Mouse (Mus musculus) small intestine, adult 2 months (tissue): ENCODE results near the gene Rasal2. TPM values are rescaled to one million over a fixed set of nuclear protein-coding genes. Genes with fewer than 3 reads are reported as not detected.

Source experiments
- H3K27ac ChIP-seq: fragments of 200-500 bp; 2 replicates; pipeline ENCODE4 v1.5.1; 2012; ENCODE audit warnings: low read depth, low read length, control low read depth, inconsistent platforms; ENCODE audit not compliant: insufficient read depth
- H3K27me3 ChIP-seq: fragments of 200-500 bp; 2 replicates; pipeline ENCODE4 v1.6.1; 2012; ENCODE audit warnings: mild to moderate bottlenecking, moderate library complexity, low read length, inconsistent platforms; ENCODE audit not compliant: control insufficient read depth, insufficient read depth
- H3K36me3 ChIP-seq: fragments of 200-500 bp; 2 replicates; pipeline ENCODE4 v1.6.1; 2012; ENCODE audit warnings: mild to moderate bottlenecking, low read length, control low read depth, inconsistent platforms; ENCODE audit not compliant: control insufficient read depth, insufficient read depth
- H3K4me1 ChIP-seq: fragments of 200-500 bp; 2 replicates; pipeline ENCODE4 v1.6.1; 2012; ENCODE audit warnings: low read length, inconsistent platforms, mixed read lengths; ENCODE audit not compliant: control insufficient read depth, insufficient read depth, insufficient read length
- H3K4me3 ChIP-seq: fragments of 200-500 bp; 2 replicates; pipeline ENCODE4 v1.5.1; 2012; ENCODE audit warnings: low read depth, mild to moderate bottlenecking, control low read depth, inconsistent platforms, low read length, moderate library complexity
- CTCF ChIP-seq: fragments of 200-500 bp; IDR thresholded peaks from 2 replicates; pipeline ENCODE4 v1.5.1; 2012; ENCODE audit warnings: low read depth, mild to moderate bottlenecking, control low read depth, inconsistent platforms, low read length, moderate library complexity, mixed read lengths; ENCODE audit not compliant: insufficient replicate concordance, insufficient read length; ENCODE audit errors: extremely low read depth
- POLR2A ChIP-seq: fragments of 200-500 bp; IDR thresholded peaks from 2 replicates; pipeline ENCODE4 v1.6.1; 2012; ENCODE audit warnings: low read depth, mild to moderate bottlenecking, control low read depth, inconsistent platforms, low read length, moderate library complexity
- WGBS: fragments of 180-500 bp; shearing (Covaris S2); methylation state at CpG from one replicate; pipeline ENCODE4 v1.1.7; 2018; 5-methylcytosine and 5-hydroxymethylcytosine counted together
- polyA plus RNA-seq: library from polyadenylated mRNA; depleted of rRNA; stranded (reverse); fragments of >200 nt; gene quantifications from 2 replicates; pipeline ENCODE4 v1.2.3, GENCODE M21; 2012

Gene Rasal2
- polyA plus RNA-seq, 1 experiment, result 1.4 TPM

- H3K4me1 ChIP-seq, result no peaks in the 10 kb centered on the region
- 92% methylated on average over 4 of the region's 4 CpGs for WGBS
- TF ChIP-seq CTCF (no peak), POLR2A (no peak)
- H3K36me3 ChIP-seq, result no peaks in the 10 kb centered on the region
- no peak overlapping the region for H3K4me3 ChIP-seq
- H3K27me3 ChIP-seq, result no peaks in the 10 kb centered on the region
- no peak overlapping the region for H3K27ac ChIP-seq
These were observed 26.7 kb upstream of the Rasal2 start for GRCm38 (mm10) chr1:157439101-157439500.

GRCm38 (mm10) chr1:157438290-157438689 lies 25.9 kb upstream of the Rasal2 start:
- no peak overlapping the region for H3K4me3 ChIP-seq
- no peaks in the 10 kb centered on the region for H3K4me1 ChIP-seq
- TF ChIP-seq POLR2A, result no peak
- no peak for TF ChIP-seq CTCF
- no peaks in the 10 kb centered on the region for H3K27me3 ChIP-seq
- H3K36me3 ChIP-seq, result no peaks in the 10 kb centered on the region
- H3K27ac ChIP-seq, result no peak overlapping the region
- 87% methylated on average over 2 of the region's 2 CpGs for WGBS

- no peak overlapping the region for H3K27ac ChIP-seq
- H3K4me3 ChIP-seq, result no peak overlapping the region
- 80% methylated on average over 6 of the region's 6 CpGs for WGBS
- TF ChIP-seq POLR2A, result no peak
- no peak for TF ChIP-seq CTCF
- H3K4me1 ChIP-seq, result no peaks in the 10 kb centered on the region
- H3K27me3 ChIP-seq, result no peaks in the 10 kb centered on the region
- no peaks in the 10 kb centered on the region for H3K36me3 ChIP-seq
These were observed 23.5 kb upstream of the Rasal2 start for GRCm38 (mm10) chr1:157435926-157436325.

GRCm38 (mm10) chr1:157434404-157434803 lies 22.0 kb upstream of the Rasal2 start:
- 78% methylated on average over 4 of the region's 4 CpGs for WGBS
- Histone ChIP-seq H3K4me1 (no peaks in the 10 kb centered on the region), H3K27ac (no peak overlapping the region), H3K27me3 (no peaks in the 10 kb centered on the region), H3K4me3 (no peak overlapping the region), H3K36me3 (no peaks in the 10 kb centered on the region)
- TF ChIP-seq CTCF (no peak), POLR2A (no peak)

- no peaks in the 10 kb centered on the region for H3K27me3 ChIP-seq
- H3K4me3 ChIP-seq, result no peak overlapping the region
- TF ChIP-seq CTCF (no peak), POLR2A (no peak)
- H3K36me3 ChIP-seq, result no peaks in the 10 kb centered on the region
- H3K27ac ChIP-seq, result no peak overlapping the region
- WGBS, result 79% methylated on average over 3 of the region's 3 CpGs
- no peaks in the 10 kb centered on the region for H3K4me1 ChIP-seq
These were observed 20.9 kb upstream of the Rasal2 start for GRCm38 (mm10) chr1:157433316-157433715.

GRCm38 (mm10) chr1:157428366-157428765 lies 16.0 kb upstream of the Rasal2 start:
- H3K27me3 ChIP-seq, result no peaks in the 10 kb centered on the region
- H3K4me1 ChIP-seq, result no peaks in the 10 kb centered on the region
- no peaks in the 10 kb centered on the region for H3K36me3 ChIP-seq
- H3K27ac ChIP-seq, result no peak overlapping the region
- WGBS, result 83% methylated on average over 3 of the region's 3 CpGs
- TF ChIP-seq CTCF, result no peak
- TF ChIP-seq POLR2A, result no peak
- H3K4me3 ChIP-seq, result no peak overlapping the region

GRCm38 (mm10) chr1:157427604-157428003 lies 15.2 kb upstream of the Rasal2 start:
- 94% methylated on average over 4 of the region's 4 CpGs for WGBS
- no peak overlapping the region for H3K27ac ChIP-seq
- TF ChIP-seq POLR2A, result no peak
- TF ChIP-seq CTCF, result no peak

GRCm38 (mm10) chr1:157426933-157427332 lies 14.5 kb upstream of the Rasal2 start:
- 70% methylated on average over 1 of the region's 1 CpGs for WGBS

More at GRCm38 (mm10) chr1:157427604-157428003, 15.2 kb upstream of the Rasal2 start:
- Histone ChIP-seq H3K4me3 (no peak overlapping the region), H3K4me1 (no peaks in the 10 kb centered on the region), H3K36me3 (no peaks in the 10 kb centered on the region), H3K27me3 (peaks cover 2% of the 10 kb centered on the region; the same call in 1 of the 2 replicates)

More at GRCm38 (mm10) chr1:157426933-157427332, 14.5 kb upstream of the Rasal2 start:
- H3K36me3 ChIP-seq, result no peaks in the 10 kb centered on the region
- no peak overlapping the region for H3K4me3 ChIP-seq
- H3K4me1 ChIP-seq, result no peaks in the 10 kb centered on the region
- peaks cover 2% of the 10 kb centered on the region; the same call in 1 of the 2 replicates for H3K27me3 ChIP-seq
- H3K27ac ChIP-seq, result no peak overlapping the region
- TF ChIP-seq CTCF (no peak), POLR2A (no peak)
